Mouse (Mus musculus) hindbrain, embryonic 15.5 days (tissue): Measurements from ENCODE around the gene Zcchc18. TPM values are rescaled to one million over a fixed set of nuclear protein-coding genes. Genes with fewer than 3 reads are reported as not detected.
A peak's percentile ranks its signal among the peaks of the same experiment; 100 is the strongest.

Experiments used
- ATAC-seq: fragments of 200-750 bp; cut with Nextera tagmentation; 2 replicates; pipeline ENCODE4 v1.8.0; 2017; ENCODE audit warnings: low read depth, moderate number of reproducible peaks, moderate TSS enrichment; ENCODE audit not compliant: low FRiP score
- H3K27ac ChIP-seq: fragments of 300-500 bp; sonication (generic); replicated peaks from 2 replicates; pipeline ENCODE4 v1.5.1; 2015; ENCODE audit warnings: mild to moderate bottlenecking, inconsistent platforms
- H3K27me3 ChIP-seq: fragments of 300-500 bp; sonication (generic); 2 replicates; pipeline ENCODE4 v1.6.1; 2015; ENCODE audit warnings: control low read depth, inconsistent platforms
- H3K36me3 ChIP-seq: fragments of 300-500 bp; sonication (generic); 2 replicates; pipeline ENCODE4 v1.6.1; 2015; ENCODE audit warnings: control low read depth, inconsistent platforms
- H3K4me1 ChIP-seq: fragments of 300-500 bp; sonication (generic); replicated peaks from 2 replicates; pipeline ENCODE4 v1.6.1; 2015; ENCODE audit warnings: control low read depth, inconsistent platforms
- H3K4me2 ChIP-seq: fragments of 300-500 bp; sonication (generic); 2 replicates; pipeline ENCODE4 v1.6.1; 2015; ENCODE audit warnings: moderate library complexity, mild to moderate bottlenecking, inconsistent platforms
- H3K4me3 ChIP-seq: fragments of 300-500 bp; sonication (generic); 2 replicates; pipeline ENCODE4 v1.5.1; 2015; ENCODE audit warnings: mild to moderate bottlenecking, inconsistent platforms
- H3K9ac ChIP-seq: fragments of 300-500 bp; sonication (generic); 2 replicates; pipeline ENCODE4 v1.6.1; 2015; ENCODE audit warnings: inconsistent platforms
- H3K9me3 ChIP-seq: fragments of 300-500 bp; sonication (generic); 2 replicates; pipeline ENCODE4 v1.6.1; 2016; ENCODE audit warnings: control low read depth, inconsistent platforms
- WGBS: fragments of 180-500 bp; shearing (Covaris S2); methylation state at CpG from one replicate; pipeline ENCODE4 v1.1.7; 2015; 5-methylcytosine and 5-hydroxymethylcytosine counted together
- polyA plus RNA-seq: library from polyadenylated mRNA; unstranded; fragments of >200 nt; fragmentation: Nextera tagmentation; extraction: Ambion mirVana; gene quantifications from 2 replicates; pipeline ENCODE4 v1.2.1, GENCODE M21; 2015

Gene Zcchc18
- polyA plus RNA-seq, 1 experiment from 2014 or later: 412 TPM

- Histone ChIP-seq H3K27ac (no peak overlapping the region), H3K4me3 (no peak overlapping the region), H3K9me3 (no peaks in the 10 kb centered on the region), H3K36me3 (no peaks in the 10 kb centered on the region), H3K27me3 (no peaks in the 10 kb centered on the region), H3K4me2 (no peak overlapping the region), H3K9ac (no peak overlapping the region), H3K4me1 (peaks cover 21% of the 10 kb centered on the region)
- 80% methylated on average over 2 of the region's 2 CpGs for WGBS
- ATAC-seq: no peak
These were observed 3.3 kb downstream of the Zcchc18 start for GRCm38 (mm10) chrX:136996256-136996655.

- Histone ChIP-seq H3K27me3 (no peaks in the 10 kb centered on the region), H3K9me3 (no peaks in the 10 kb centered on the region), H3K4me3 (no peak overlapping the region), H3K36me3 (no peaks in the 10 kb centered on the region), H3K9ac (no peak overlapping the region), H3K27ac (no peak overlapping the region), H3K4me1 (no peaks in the 10 kb centered on the region), H3K4me2 (no peak overlapping the region)
- WGBS: 57% methylated on average over 6 of the region's 6 CpGs
- no peak for ATAC-seq
These were observed 22.2 kb downstream of the Zcchc18 start for GRCm38 (mm10) chrX:137015099-137015709.

GRCm38 (mm10) chrX:137017668-137018067 lies 24.7 kb downstream of the Zcchc18 start:
- Histone ChIP-seq H3K4me1 (no peaks in the 10 kb centered on the region), H3K9me3 (no peaks in the 10 kb centered on the region), H3K36me3 (no peaks in the 10 kb centered on the region), H3K4me3 (no peak overlapping the region), H3K4me2 (no peak overlapping the region), H3K27ac (no peak overlapping the region), H3K9ac (no peak overlapping the region), H3K27me3 (no peaks in the 10 kb centered on the region)
- WGBS: 84% methylated on average over 1 of the region's 1 CpGs
- no peak for ATAC-seq

GRCm38 (mm10) chrX:137019310-137019709 lies 26.4 kb downstream of the Zcchc18 start:
- no peaks in the 10 kb centered on the region for H3K4me1 ChIP-seq
- no peaks in the 10 kb centered on the region for H3K27me3 ChIP-seq
- H3K36me3 ChIP-seq: no peaks in the 10 kb centered on the region
- peak; percentile 54; the same call in 1 of the 2 replicates for ATAC-seq
- no peak overlapping the region for H3K27ac ChIP-seq
- no peak overlapping the region for H3K4me2 ChIP-seq
- H3K9me3 ChIP-seq: no peaks in the 10 kb centered on the region
- H3K4me3 ChIP-seq: no peak overlapping the region
- 33% methylated on average over 1 of the region's 1 CpGs for WGBS
- no peak overlapping the region for H3K9ac ChIP-seq

GRCm38 (mm10) chrX:137030916-137031315 lies 38.0 kb downstream of the Zcchc18 start:
- Histone ChIP-seq H3K9me3 (no peaks in the 10 kb centered on the region), H3K4me2 (no peak overlapping the region), H3K27ac (no peak overlapping the region), H3K4me3 (no peak overlapping the region), H3K27me3 (no peaks in the 10 kb centered on the region), H3K36me3 (no peaks in the 10 kb centered on the region), H3K4me1 (no peaks in the 10 kb centered on the region), H3K9ac (no peak overlapping the region)
- ATAC-seq: no peak
- 97% methylated on average over 8 of the region's 8 CpGs for whole genome bisulfite sequencing

GRCm38 (mm10) chrX:137031726-137032125 lies 38.8 kb downstream of the Zcchc18 start:
- no peak overlapping the region for H3K9ac ChIP-seq
- H3K4me3 ChIP-seq: no peak overlapping the region
- H3K27ac ChIP-seq: no peak overlapping the region
- H3K4me1 ChIP-seq: peaks cover 1% of the 10 kb centered on the region; the same call in 1 of the 2 replicates
- no peak for ATAC-seq
- 92% methylated on average over 5 of the region's 5 CpGs for WGBS
- H3K36me3 ChIP-seq: no peaks in the 10 kb centered on the region
- H3K9me3 ChIP-seq: no peaks in the 10 kb centered on the region
- H3K27me3 ChIP-seq: no peaks in the 10 kb centered on the region
- H3K4me2 ChIP-seq: no peak overlapping the region

- peaks cover 8% of the 10 kb centered on the region for H3K4me1 ChIP-seq
- no peaks in the 10 kb centered on the region for H3K9me3 ChIP-seq
- no peak overlapping the region for H3K9ac ChIP-seq
- no peak overlapping the region for H3K4me2 ChIP-seq
- H3K27ac ChIP-seq: no peak overlapping the region
- WGBS: 90% methylated on average over 4 of the region's 4 CpGs
- H3K27me3 ChIP-seq: no peaks in the 10 kb centered on the region
- no peak overlapping the region for H3K4me3 ChIP-seq
- no peak for ATAC-seq
- H3K36me3 ChIP-seq: no peaks in the 10 kb centered on the region
These were observed 41.4 kb downstream of the Zcchc18 start for GRCm38 (mm10) chrX:137034322-137034721.

GRCm38 (mm10) chrX:137037470-137037999 lies 44.6 kb downstream of the Zcchc18 start:
- H3K4me3 ChIP-seq: peak overlapping the region; percentile 60
- 21% methylated on average over 12 of the region's 12 CpGs for WGBS

GRCm38 (mm10) chrX:137038000-137038483 lies 45.1 kb downstream of the Zcchc18 start, which contains the start of gene Slc25a53:
Slc25a53 (minus strand) TSS chrX:137038302.
- peak within 1 kb of the TSS; percentile 64 for H3K4me2 ChIP-seq
- no peaks in the 10 kb centered on the region for H3K9me3 ChIP-seq
- H3K4me1 ChIP-seq: peaks cover 8% of the 10 kb centered on the region
- no peaks in the 10 kb centered on the region for H3K36me3 ChIP-seq
- H3K4me3 ChIP-seq: peak within 1 kb of the TSS; percentile 60
- H3K27ac ChIP-seq: peak within 1 kb of the TSS; percentile 95
- WGBS: 34% methylated on average over 31 of the region's 31 CpGs
- H3K27me3 ChIP-seq: no peaks in the 10 kb centered on the region
- peak within 1 kb of the TSS; percentile 58 for H3K9ac ChIP-seq
- ATAC-seq: peak; percentile 96

More at GRCm38 (mm10) chrX:137037470-137037999, 44.6 kb downstream of the Zcchc18 start:
- Histone ChIP-seq H3K4me1 (peaks cover 8% of the 10 kb centered on the region), H3K9me3 (no peaks in the 10 kb centered on the region), H3K27ac (peak overlapping the region; percentile 95), H3K9ac (peak overlapping the region; percentile 58), H3K4me2 (peak overlapping the region; percentile 64), H3K27me3 (no peaks in the 10 kb centered on the region), H3K36me3 (no peaks in the 10 kb centered on the region)
- peak; percentile 57 for ATAC-seq

- WGBS: 56% methylated on average over 7 of the region's 7 CpGs
- peak; percentile 32; the same call in 1 of the 2 replicates for ATAC-seq
- H3K9me3 ChIP-seq: no peaks in the 10 kb centered on the region
These were observed 45.5 kb downstream of the Zcchc18 start for GRCm38 (mm10) chrX:137038502-137038901.

More at GRCm38 (mm10) chrX:137038502-137038901, 45.5 kb downstream of the Zcchc18 start:
- Histone ChIP-seq H3K4me1 (peaks cover 8% of the 10 kb centered on the region), H3K4me3 (peak overlapping the region; percentile 60), H3K36me3 (no peaks in the 10 kb centered on the region), H3K27me3 (no peaks in the 10 kb centered on the region), H3K27ac (peak overlapping the region; percentile 95), H3K9ac (peak overlapping the region; percentile 58), H3K4me2 (peak overlapping the region; percentile 56)
